Mouse (Mus musculus): ENCODE measurements around the gene Slc30a5. TPM values are rescaled to one million over a fixed set of nuclear protein-coding genes. Genes with fewer than 3 reads are reported as not detected.
"Not testable (repeated sequence)": the region's sequence is repeated elsewhere in the genome, so short reads cannot be mapped to it uniquely, and the experiment has no call there.

Gene Slc30a5
- total RNA-seq, 2 experiments from 2014 or later = 42.2 to 43.7 TPM

- DNase-seq (ENCODE audit: low spot score in 2 of 2) = no peak
Observed at GRCm38 (mm10) chr13:100843016-100843725, 9.9 kb upstream of the Slc30a5 start.

GRCm38 (mm10) chr13:100841741-100842140 lies 8.5 kb upstream of the Slc30a5 start:
- no peak for DNase-seq (ENCODE audit: low spot score in 2 of 2)

- no peak for DNase-seq (ENCODE audit: low spot score in 2 of 2)
Observed at GRCm38 (mm10) chr13:100834777-100835176, 1.6 kb upstream of the Slc30a5 start.

- no peak for DNase-seq (ENCODE audit: low spot score in 2 of 2)
Observed at GRCm38 (mm10) chr13:100833640-100834002, 394 bp upstream of the Slc30a5 start.

GRCm38 (mm10) chr13:100832188-100832587 lies 1.0 kb downstream of the Slc30a5 start:
- no peak for DNase-seq (ENCODE audit: low spot score in 2 of 2)

- DNase-seq (ENCODE audit: low spot score in 2 of 2) = no peak
Observed at GRCm38 (mm10) chr13:100831123-100831522, 2.1 kb downstream of the Slc30a5 start.

- DNase-seq (ENCODE audit: low spot score in 2 of 2) = no peak
Observed at GRCm38 (mm10) chr13:100825627-100826410, 7.4 kb downstream of the Slc30a5 start.

- no peak for DNase-seq (ENCODE audit: low spot score in 2 of 2)
Observed at GRCm38 (mm10) chr13:100824916-100825315, 8.3 kb downstream of the Slc30a5 start.

GRCm38 (mm10) chr13:100824306-100824705 lies 8.9 kb downstream of the Slc30a5 start:
- no peak for DNase-seq (ENCODE audit: low spot score in 2 of 2)

- DNase-seq (ENCODE audit: low spot score in 2 of 2) = no peak
Observed at GRCm38 (mm10) chr13:100823863-100824262, 9.4 kb downstream of the Slc30a5 start.

GRCm38 (mm10) chr13:100814451-100814850 lies 18.8 kb downstream of the Slc30a5 start:
- no peak for DNase-seq (ENCODE audit: low spot score in 2 of 2)

- DNase-seq (ENCODE audit: low spot score in 2 of 2) = no peak
Observed at GRCm38 (mm10) chr13:100805776-100806175, 27.5 kb downstream of the Slc30a5 start.

- DNase-seq (ENCODE audit: low spot score in 2 of 2) = no peak
Observed at GRCm38 (mm10) chr13:100797171-100797570, 36.1 kb downstream of the Slc30a5 start.

- DNase-seq (ENCODE audit: low spot score in 2 of 2) = no peak
Observed at GRCm38 (mm10) chr13:100789083-100789482, 44.1 kb downstream of the Slc30a5 start.

- not testable (repeated sequence) for DNase-seq (ENCODE audit: low spot score in 2 of 2)
Observed at GRCm38 (mm10) chr13:100788057-100788456, 45.2 kb downstream of the Slc30a5 start.

GRCm38 (mm10) chr13:100787316-100788010 lies 45.8 kb downstream of the Slc30a5 start:
- DNase-seq (ENCODE audit: low spot score in 2 of 2) = no peak

- peak; percentile 83 to 87 for DNase-seq (ENCODE audit: low spot score in 2 of 2)
Observed at GRCm38 (mm10) chr13:100786414-100786867, 46.8 kb downstream of the Slc30a5 start, which contains the start of gene Ccnb1. Gene Ccnb1 (minus strand): TSS chr13:100786570.

GRCm38 (mm10) chr13:100785806-100786413 lies 47.3 kb downstream of the Slc30a5 start:
- DNase-seq (ENCODE audit: low spot score in 2 of 2) = no peak

- no peak for DNase-seq (ENCODE audit: low spot score in 2 of 2)
Observed at GRCm38 (mm10) chr13:100777491-100777890, 55.7 kb downstream of the Slc30a5 start.

- no peak for DNase-seq (ENCODE audit: low spot score in 2 of 2)
Observed at GRCm38 (mm10) chr13:100776710-100777109, 56.5 kb downstream of the Slc30a5 start.

- no peak for DNase-seq (ENCODE audit: low spot score in 2 of 2)
Observed at GRCm38 (mm10) chr13:100776056-100776419, 57.2 kb downstream of the Slc30a5 start.

Data from left cerebral cortex, adult 18-20 months (tissue).